Mouse (Mus musculus): Measurements from ENCODE around the gene Olfr1311. TPM values are rescaled to one million over a fixed set of nuclear protein-coding genes. Genes with fewer than 3 reads are reported as not detected.
"Not testable (repeated sequence)": the region's sequence is repeated elsewhere in the genome, so short reads cannot be mapped to it uniquely, and the experiment has no call there.

Olfr1311 gene
- polyA plus RNA-seq (2012; rRNA removed): not detected in 2 replicates

GRCm38 (mm10) chr2:112024312-112024711 is at the start of gene Olfr1311:
Gene Olfr1311 (minus strand): TSS chr2:112024412.
- TF ChIP-seq POLR2A (IDR thresholded peaks at IDR 0.05; ENCODE audit: borderline replicate concordance, extremely low read depth, insufficient read depth, insufficient read length, poor library complexity, severe bottlenecking): no peak
- TF ChIP-seq CTCF (IDR thresholded peaks at IDR 0.05; ENCODE audit: borderline replicate concordance, extremely low read depth, insufficient read depth, insufficient read length): no peak
- DNase-seq (ENCODE audit: low read depth): no peak

GRCm38 (mm10) chr2:112050138-112050537 is 25.9 kb upstream of the Olfr1311 start, which contains the start of gene Olfr1312:
Gene Olfr1312 (minus strand): TSS chr2:112050238.
- no peak for DNase-seq (ENCODE audit: low read depth)
- no peak for TF ChIP-seq CTCF (IDR thresholded peaks at IDR 0.05; ENCODE audit: borderline replicate concordance, extremely low read depth, insufficient read depth, insufficient read length)
- no peak for TF ChIP-seq POLR2A (IDR thresholded peaks at IDR 0.05; ENCODE audit: borderline replicate concordance, extremely low read depth, insufficient read depth, insufficient read length, poor library complexity, severe bottlenecking)

GRCm38 (mm10) chr2:112026971-112027370 is 2.8 kb upstream of the Olfr1311 start:
- DNase-seq (ENCODE audit: low read depth): not testable (repeated sequence)

- TF ChIP-seq CTCF (IDR thresholded peaks at IDR 0.05; ENCODE audit: borderline replicate concordance, extremely low read depth, insufficient read depth, insufficient read length) (no peak), POLR2A (IDR thresholded peaks at IDR 0.05; ENCODE audit: borderline replicate concordance, extremely low read depth, insufficient read depth, insufficient read length, poor library complexity, severe bottlenecking) (no peak)
- DNase-seq (ENCODE audit: low read depth): no peak
Measured at GRCm38 (mm10) chr2:112014900-112015299, 9.3 kb downstream of the Olfr1311 start.

GRCm38 (mm10) chr2:112012608-112013007 is 11.6 kb downstream of the Olfr1311 start, which contains the start of gene Olfr1310:
Gene Olfr1310 (minus strand): TSS chr2:112012708.
- TF ChIP-seq POLR2A (IDR thresholded peaks at IDR 0.05; ENCODE audit: borderline replicate concordance, extremely low read depth, insufficient read depth, insufficient read length, poor library complexity, severe bottlenecking) (no peak), CTCF (IDR thresholded peaks at IDR 0.05; ENCODE audit: borderline replicate concordance, extremely low read depth, insufficient read depth, insufficient read length) (no peak)
- DNase-seq (ENCODE audit: low read depth): no peak

GRCm38 (mm10) chr2:111990181-111990580 is 34.0 kb downstream of the Olfr1311 start, which contains the start of gene Olfr1309:
Gene Olfr1309 (minus strand): TSS chr2:111990281.
- no peak for TF ChIP-seq CTCF (IDR thresholded peaks at IDR 0.05; ENCODE audit: borderline replicate concordance, extremely low read depth, insufficient read depth, insufficient read length)
- no peak for TF ChIP-seq POLR2A (IDR thresholded peaks at IDR 0.05; ENCODE audit: borderline replicate concordance, extremely low read depth, insufficient read depth, insufficient read length, poor library complexity, severe bottlenecking)
- no peak for DNase-seq (ENCODE audit: low read depth)

Other genes starting within 250 kb of the Olfr1311 start
- gene Olfr1302, start 247.0 kb downstream of the Olfr1311 start, polyA plus RNA-seq (2012; rRNA removed): not detected in 2 replicates
- not detected in 2 replicates for gene Olfr1303, start 204.1 kb downstream of the Olfr1311 start, polyA plus RNA-seq (2012; rRNA removed)
- not detected in 2 replicates for gene Olfr1305, start 147.3 kb downstream of the Olfr1311 start, polyA plus RNA-seq (2012; rRNA removed)
- not detected in 2 replicates for gene Olfr1306, start 108.1 kb downstream of the Olfr1311 start, polyA plus RNA-seq (2012; rRNA removed)
- not detected in 2 replicates for gene Olfr1307, start 75.0 kb downstream of the Olfr1311 start, polyA plus RNA-seq (2012; rRNA removed)
- gene Olfr1308, start 59.5 kb downstream of the Olfr1311 start, polyA plus RNA-seq (2012; rRNA removed): not detected in 2 replicates
- gene Olfr1309, start 34.1 kb downstream of the Olfr1311 start, polyA plus RNA-seq (2012; rRNA removed): not detected in 2 replicates
- not detected in 2 replicates for gene Olfr1310, start 11.7 kb downstream of the Olfr1311 start, polyA plus RNA-seq (2012; rRNA removed)
- gene Olfr1312, start 25.8 kb upstream of the Olfr1311 start, polyA plus RNA-seq (2012; rRNA removed): 0.03 TPM in 1 of 2 replicates, not detected in the other
- not detected in 2 replicates for gene Olfr1313, start 53.4 kb upstream of the Olfr1311 start, polyA plus RNA-seq (2012; rRNA removed)
- not detected in 2 replicates for gene Olfr1314, start 72.4 kb upstream of the Olfr1311 start, polyA plus RNA-seq (2012; rRNA removed)
- gene Olfr1315-ps1, start 91.0 kb upstream of the Olfr1311 start, polyA plus RNA-seq (2012; rRNA removed): not detected in 2 replicates
- 0.01 and 0.05 TPM in 2 replicates for gene Olfr1316, start 110.6 kb upstream of the Olfr1311 start, polyA plus RNA-seq (2012; rRNA removed)
- not detected in 2 replicates for gene Olfr1317, start 115.9 kb upstream of the Olfr1311 start, polyA plus RNA-seq (2012; rRNA removed)
- gene Olfr1318, start 129.8 kb upstream of the Olfr1311 start, polyA plus RNA-seq (2012; rRNA removed): not detected in 2 replicates
- gene Lpcat4, start 215.1 kb upstream of the Olfr1311 start, polyA plus RNA-seq (2012; rRNA removed): 56.2 and 59.4 TPM in 2 replicates
- gene Nutm1, start 234.9 kb upstream of the Olfr1311 start, polyA plus RNA-seq (2012; rRNA removed): not detected in 2 replicates
- gene Nop10, start 237.5 kb upstream of the Olfr1311 start, polyA plus RNA-seq (2012; rRNA removed): 95.9 and 145 TPM in 2 replicates
- gene Slc12a6, start 241.4 kb upstream of the Olfr1311 start, polyA plus RNA-seq (2012; rRNA removed): 48.3 and 52.9 TPM in 2 replicates
- gene Gm21985, start 241.9 kb upstream of the Olfr1311 start, polyA plus RNA-seq (2012; rRNA removed): not detected in 2 replicates